Mouse (Mus musculus) right cerebral cortex, postnatal 25 days (tissue): ENCODE results near the gene Nmt1.

ENCODE experiments used
- DNase-seq: peaks from one replicate; pipeline ENCODE4 v3.0.0; 2022

The Nmt1 gene

GRCm38 (mm10) chr11:103028176-103028891 is at the start of gene Nmt1, which contains the start of gene Dcakd:
Gene Nmt1 (plus strand): TSS chr11:103028190.
Gene Dcakd (minus strand): TSS chr11:103028333.
- DNase-seq: peak; percentile 94

DNA sequence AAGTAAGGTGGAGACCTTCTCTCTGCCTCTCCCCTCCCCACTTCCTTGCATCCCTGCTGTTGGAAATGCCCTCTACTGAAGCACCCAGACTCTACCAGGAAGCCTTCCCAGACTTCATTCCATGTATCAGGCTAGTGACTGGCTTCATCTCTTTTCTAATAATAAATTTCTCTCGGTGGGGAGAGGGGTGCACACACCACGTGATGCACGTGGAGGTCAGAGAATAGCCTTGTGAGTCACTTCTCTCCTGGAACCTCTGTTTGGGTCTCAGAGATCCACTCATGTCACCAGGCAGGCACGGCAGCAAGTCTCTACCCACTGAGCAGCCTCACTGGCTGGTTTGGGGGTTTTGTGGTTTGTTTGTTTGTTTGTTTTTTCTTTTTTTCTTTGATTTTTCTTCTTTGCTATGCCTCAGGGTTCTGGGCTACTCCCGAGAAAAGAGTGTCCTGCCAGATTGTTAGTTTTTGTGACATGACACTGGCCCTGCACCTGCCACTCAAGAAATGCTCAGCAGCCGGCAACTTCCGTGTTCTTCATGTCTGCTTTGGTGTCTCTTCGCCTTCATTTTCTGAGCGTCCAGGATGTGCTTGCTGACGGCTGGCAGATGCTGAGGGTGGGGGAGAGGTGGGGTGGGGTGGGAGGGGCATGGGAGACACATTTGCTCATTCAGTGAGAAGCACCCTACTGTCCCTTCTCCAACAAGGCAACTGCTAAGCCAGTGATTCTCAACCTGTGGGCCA is 46.7 kb upstream of the Nmt1 start:
- no peak for DNase-seq

- no peak for DNase-seq
Observed at GRCm38 (mm10) chr11:102984086-102984485, 43.9 kb upstream of the Nmt1 start.

GRCm38 (mm10) chr11:102984615-102985014 is 43.4 kb upstream of the Nmt1 start:
- no peak for DNase-seq

DNA sequence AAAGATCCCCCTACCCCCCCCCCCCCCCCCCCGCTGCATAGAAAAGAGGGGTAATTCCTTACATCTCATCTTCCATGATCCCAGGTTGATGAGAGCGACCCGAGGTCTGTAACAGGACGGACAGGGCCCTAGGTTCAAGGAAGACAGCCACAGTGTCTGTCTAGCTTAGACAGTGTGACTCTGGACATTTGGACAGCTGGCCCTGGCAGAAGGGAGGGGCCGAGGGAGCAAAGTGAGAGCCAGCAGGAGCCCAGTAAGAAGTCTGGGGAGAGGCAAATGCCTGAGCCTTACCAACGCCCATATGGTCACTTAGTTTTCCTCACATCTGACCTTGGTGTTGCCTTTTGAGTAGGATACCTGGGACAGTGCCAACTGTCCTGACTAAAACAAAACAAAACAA is 42.8 kb upstream of the Nmt1 start:
- DNase-seq: no peak

DNA sequence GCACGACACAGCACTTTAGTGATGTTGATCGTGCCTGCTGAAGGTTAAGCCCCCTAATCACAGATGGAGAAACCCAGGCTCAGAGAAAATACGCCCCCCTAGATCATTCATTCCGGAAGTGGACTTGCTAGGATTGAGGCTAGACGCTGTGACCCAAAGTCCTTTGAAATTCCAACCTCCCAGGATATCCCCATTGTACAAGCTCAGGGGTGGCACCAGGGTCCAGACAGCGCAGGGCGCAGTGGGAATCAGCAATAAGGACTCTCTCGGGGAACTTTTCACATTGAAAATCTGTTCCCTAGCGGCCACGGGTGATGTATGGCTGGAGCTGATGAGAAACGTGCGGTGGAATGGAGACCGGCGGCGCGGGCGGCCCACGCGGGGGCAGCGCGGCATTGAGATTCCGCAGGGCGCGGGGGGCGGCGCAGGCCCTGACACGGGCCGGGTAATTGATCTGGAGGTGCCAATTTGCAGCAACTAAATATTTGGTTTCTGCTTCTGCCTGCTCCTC is 38.3 kb upstream of the Nmt1 start:
- DNase-seq: no peak

DNA sequence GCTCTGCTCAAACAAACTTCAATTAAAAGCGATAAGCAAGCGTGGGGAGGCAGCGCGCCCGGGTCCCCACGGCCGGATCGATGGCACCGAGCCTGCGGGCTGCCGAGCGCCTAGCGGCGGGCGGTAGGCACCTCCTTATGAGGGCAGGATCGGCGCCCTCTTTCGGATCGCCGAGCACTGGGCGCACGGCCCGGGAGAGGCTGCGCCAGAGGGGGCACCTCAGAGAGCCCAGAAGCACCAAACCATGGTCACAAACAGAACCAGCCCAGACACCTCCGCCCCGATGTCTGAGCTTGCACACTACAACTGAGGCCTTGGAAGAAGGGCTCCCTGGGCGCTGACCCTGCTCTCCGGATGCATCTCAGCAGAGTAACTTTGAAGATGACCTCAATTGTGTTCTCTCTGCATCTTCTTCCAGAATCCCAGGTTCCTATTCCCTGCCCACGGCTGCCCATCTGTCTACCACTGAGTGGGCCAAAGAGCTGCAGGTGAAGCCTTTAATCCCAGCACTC is 37.8 kb upstream of the Nmt1 start:
- peak; percentile 61 for DNase-seq

DNA sequence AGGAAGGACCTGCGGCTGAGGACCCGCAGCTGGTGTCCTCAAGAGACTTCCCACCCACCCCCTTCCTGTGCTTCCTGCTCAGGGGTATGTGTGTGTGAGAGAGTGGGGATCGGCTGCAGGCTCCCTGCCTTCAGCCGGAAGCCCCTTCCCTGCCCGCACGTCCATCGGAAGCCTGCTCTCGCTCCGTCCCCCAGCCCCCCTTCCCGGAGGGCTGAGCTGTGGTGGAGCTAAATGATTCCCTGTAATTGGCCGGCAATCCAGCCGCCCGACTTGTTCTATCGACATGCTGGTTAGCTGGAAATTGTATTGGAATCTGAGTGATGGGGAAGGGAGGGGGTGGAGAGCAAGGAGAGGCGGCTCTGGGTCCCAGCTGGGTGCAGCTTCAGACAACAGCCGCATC is 36.3 kb upstream of the Nmt1 start:
- DNase-seq: no peak

GRCm38 (mm10) chr11:102992940-102993339 is 35.0 kb upstream of the Nmt1 start:
- DNase-seq: peak; percentile 47

- DNase-seq: no peak
Observed at GRCm38 (mm10) chr11:102993420-102994029, 34.5 kb upstream of the Nmt1 start.

GRCm38 (mm10) chr11:102994952-102995351 is 33.0 kb upstream of the Nmt1 start:
- DNase-seq: no peak

GRCm38 (mm10) chr11:102996385-102996784 is 31.6 kb upstream of the Nmt1 start:
- no peak for DNase-seq

- no peak for DNase-seq
Observed at GRCm38 (mm10) chr11:102996991-102997770, 30.8 kb upstream of the Nmt1 start.

GRCm38 (mm10) chr11:102998254-102998576 is 29.8 kb upstream of the Nmt1 start:
- no peak for DNase-seq

DNA sequence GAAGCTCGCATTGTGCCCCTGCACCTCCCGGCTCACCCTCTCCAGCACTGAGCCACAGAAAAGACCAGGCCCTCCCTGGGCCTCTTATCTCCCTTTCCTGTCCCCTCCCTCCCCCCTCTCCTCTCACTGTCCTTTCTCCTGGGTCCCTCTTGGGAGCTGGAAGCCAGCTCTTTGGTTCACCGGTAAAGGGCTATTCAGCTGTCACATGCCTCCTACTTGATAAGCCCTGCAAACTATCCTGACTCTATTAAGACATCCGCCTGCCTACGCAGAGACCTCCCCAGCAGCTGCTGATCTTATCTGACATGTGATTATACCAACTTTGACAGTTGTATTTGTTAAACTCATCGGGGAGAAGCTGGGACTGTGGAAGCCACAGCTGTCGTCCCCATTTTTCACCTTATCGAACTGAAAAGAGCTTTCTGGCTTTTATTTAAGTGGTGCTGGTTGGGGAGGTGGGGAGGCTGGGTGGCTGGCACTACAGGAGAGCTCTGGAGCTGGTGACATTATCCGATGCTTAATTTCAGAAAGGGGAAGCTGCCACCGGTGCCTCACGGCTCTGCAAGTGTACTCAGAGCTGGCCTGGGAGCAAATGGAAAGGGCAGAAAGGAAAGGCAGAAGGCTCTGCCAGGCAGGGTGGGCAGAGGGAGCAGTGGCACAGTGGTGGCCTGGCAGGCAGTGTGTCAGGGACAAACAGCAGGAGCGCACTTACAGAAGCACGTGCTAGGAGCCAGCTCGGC is 29.2 kb upstream of the Nmt1 start:
- DNase-seq: no peak

DNA sequence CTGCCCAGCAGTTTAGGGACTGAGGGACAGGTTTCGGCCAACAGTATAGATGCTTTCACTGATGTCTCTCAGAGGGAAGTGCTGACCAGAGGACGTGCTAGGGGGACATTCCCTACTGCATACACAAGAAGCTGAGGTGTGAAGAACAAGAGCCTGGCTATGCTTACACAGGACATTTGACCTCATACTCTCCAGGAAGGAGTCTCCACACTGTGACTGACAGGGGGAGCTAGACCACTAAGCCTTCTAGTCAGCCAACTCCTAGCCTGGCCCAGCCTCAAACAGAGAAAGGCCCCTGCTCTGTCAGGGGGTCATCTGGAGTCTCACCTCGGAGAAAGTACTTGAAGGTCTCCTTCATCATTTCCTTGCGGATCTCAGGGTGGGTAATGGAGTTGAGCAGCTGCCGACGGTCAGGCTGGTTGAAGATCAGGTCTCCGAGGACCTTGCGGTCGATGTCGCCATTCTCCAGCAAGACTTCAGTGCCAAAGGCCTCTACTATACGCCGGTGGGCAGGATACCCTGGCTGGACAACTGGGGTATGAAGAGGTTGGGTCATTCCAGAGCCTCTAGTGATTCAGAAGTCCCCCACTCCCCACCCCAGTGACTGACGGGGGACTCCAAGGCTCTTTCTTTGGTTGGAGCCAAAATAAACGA is 28.5 kb upstream of the Nmt1 start:
- DNase-seq: no peak

DNA sequence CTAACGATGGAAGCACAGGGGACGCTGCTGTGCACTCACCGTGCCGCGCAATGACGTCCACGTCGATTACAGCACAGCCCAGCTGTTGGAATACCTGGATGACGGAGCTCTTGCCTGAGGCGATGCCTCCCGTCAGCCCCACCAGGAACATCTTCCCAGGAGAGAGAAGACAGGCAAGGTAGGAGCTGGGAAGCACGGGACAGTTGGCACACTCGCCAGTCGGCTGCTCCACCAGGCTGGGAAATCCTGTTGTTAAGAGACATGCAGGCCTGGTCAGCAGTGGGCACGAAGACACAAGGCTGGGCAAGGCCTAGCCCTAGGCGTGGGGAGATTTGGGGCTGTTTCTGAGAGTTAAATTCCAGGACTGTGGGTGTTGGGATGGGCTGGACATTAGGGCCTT is 27.9 kb upstream of the Nmt1 start:
- DNase-seq: no peak

GRCm38 (mm10) chr11:103001063-103001462 is 26.9 kb upstream of the Nmt1 start:
- DNase-seq: no peak

GRCm38 (mm10) chr11:103003210-103003609 is 24.8 kb upstream of the Nmt1 start:
- peak; percentile 75 for DNase-seq

- DNase-seq: no peak
Observed at GRCm38 (mm10) chr11:103004852-103005251, 23.1 kb upstream of the Nmt1 start.

DNA sequence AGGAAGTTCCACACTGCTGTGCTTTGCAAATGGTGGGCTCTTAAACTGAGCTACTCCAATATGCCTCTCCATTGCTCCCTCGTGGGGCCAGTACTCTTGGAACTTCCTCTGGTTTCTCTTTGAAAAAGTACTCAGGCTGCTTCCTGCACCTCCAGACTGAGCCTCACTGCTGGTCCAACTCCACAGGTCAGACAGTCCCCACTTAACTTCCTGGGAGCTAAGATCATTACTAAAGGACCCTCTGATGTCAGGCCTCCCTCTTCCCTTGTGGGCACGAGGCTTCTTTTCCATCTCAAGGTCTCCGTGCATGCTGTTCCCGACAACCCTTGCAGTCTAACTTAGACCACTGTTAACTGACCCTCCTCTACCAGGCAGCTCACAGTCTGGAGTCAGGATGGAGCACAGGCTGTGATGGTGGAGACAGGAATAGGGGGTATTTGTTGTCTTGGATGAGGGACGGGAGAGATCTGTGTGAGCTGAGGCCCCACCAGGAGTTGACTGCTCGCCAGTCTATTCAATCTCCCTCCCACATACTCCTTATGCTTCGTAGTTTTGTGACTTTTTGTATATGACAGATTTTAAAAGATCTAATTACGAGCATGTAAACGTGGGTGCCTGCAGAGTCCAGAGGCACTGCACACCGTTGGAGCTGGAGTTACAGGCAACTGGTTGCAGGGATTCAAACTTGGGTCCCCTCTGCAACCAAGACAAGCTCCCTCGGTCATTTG is 22.6 kb upstream of the Nmt1 start:
- DNase-seq: no peak
